Mouse (Mus musculus) MEL (cell line): Measurements from ENCODE around the gene Swt1.

ENCODE experiments used
- BHLHE40 ChIP-seq: IDR thresholded peaks from 2 replicates; pipeline ENCODE4 v1.6.1; 2012; ENCODE audit warnings: low read depth, mild to moderate bottlenecking, inconsistent platforms, low read length, improper control_type of control experiment, borderline replicate concordance
- CHD2 ChIP-seq: IDR thresholded peaks from 2 replicates; pipeline ENCODE4 v1.6.1; 2011; ENCODE audit warnings: low read length, improper control_type of control experiment
- CTCF ChIP-seq, 3 experiments: IDR thresholded peaks in 2 of 3; conservative IDR thresholded peaks in 1 of 3; 2 replicates each; pipeline ENCODE4 v1.5.1; 2011 to 2012; ENCODE audit warnings: low read length in 3 of 3, low read depth in 2 of 3, mild to moderate bottlenecking in 2 of 3, improper control_type of control experiment in 1 of 3, inconsistent platforms in 1 of 3, mixed read lengths in 1 of 3, moderate library complexity in 1 of 3; ENCODE audit not compliant: control insufficient read depth in 1 of 3, insufficient read depth in 1 of 3, poor library complexity in 1 of 3, severe bottlenecking in 1 of 3
- GATA1 ChIP-seq: IDR thresholded peaks from 2 replicates; pipeline ENCODE4 v1.6.1; 2011; ENCODE audit warnings: low read depth, low read length, improper control_type of control experiment
- HCFC1 ChIP-seq: IDR thresholded peaks from 2 replicates; pipeline ENCODE4 v1.6.1; 2012; ENCODE audit warnings: low read depth, mild to moderate bottlenecking, inconsistent platforms, low read length, improper control_type of control experiment, moderate library complexity
- MAZ ChIP-seq: IDR thresholded peaks from 2 replicates; pipeline ENCODE4 v1.6.1; 2012; ENCODE audit warnings: low read depth, mild to moderate bottlenecking, inconsistent platforms, low read length, improper control_type of control experiment
- MYC ChIP-seq: IDR thresholded peaks from 2 replicates; pipeline ENCODE4 v1.6.1; 2011; ENCODE audit warnings: low read depth, mild to moderate bottlenecking, low read length, improper control_type of control experiment, moderate library complexity
- POLR2A ChIP-seq, 2 experiments: IDR thresholded peaks; 2 replicates each; pipeline ENCODE4 v1.6.1; 2011 to 2012; ENCODE audit warnings: low read length in 2 of 2, mild to moderate bottlenecking in 2 of 2, control low read depth in 1 of 2, improper control_type of control experiment in 1 of 2, low read depth in 1 of 2, moderate library complexity in 1 of 2; ENCODE audit not compliant: control insufficient read depth in 1 of 2, insufficient read depth in 1 of 2, poor library complexity in 1 of 2
- POLR2AphosphoS5 ChIP-seq: IDR thresholded peaks from 2 replicates; pipeline ENCODE4 v1.6.1; 2012; ENCODE audit warnings: low read depth, borderline replicate concordance, mild to moderate bottlenecking, inconsistent platforms, low read length, moderate library complexity, mixed read lengths
- TAL1 ChIP-seq: IDR thresholded peaks from 2 replicates; pipeline ENCODE4 v1.6.1; 2012; ENCODE audit warnings: mild to moderate bottlenecking, inconsistent platforms, low read length, moderate library complexity, mixed read lengths
- TBP ChIP-seq: IDR thresholded peaks from 2 replicates; pipeline ENCODE4 v1.8.0; 2011; ENCODE audit warnings: low read depth, low read length, improper control_type of control experiment
- TCF12 ChIP-seq: IDR thresholded peaks from 2 replicates; pipeline ENCODE4 v1.6.1; 2014; ENCODE audit warnings: low read depth, mild to moderate bottlenecking, inconsistent platforms, low read length, improper control_type of control experiment, moderate library complexity
- UBTF ChIP-seq: IDR thresholded peaks from 2 replicates; pipeline ENCODE4 v1.6.1; 2012; ENCODE audit warnings: low read depth, mild to moderate bottlenecking, inconsistent platforms, low read length, improper control_type of control experiment, moderate library complexity, borderline replicate concordance; ENCODE audit not compliant: insufficient read depth

GRCm38 (mm10) chr1:151342968-151343367 is 85.3 kb downstream of the Swt1 start:
- TF ChIP-seq GATA1 (no peak), CTCF (IDR thresholded peaks at IDR 0.05 in 2 of 3, conservative IDR thresholded peaks at IDR 0.05 in 1 of 3; ENCODE audit: control insufficient read depth in 1 of 3, insufficient read depth in 1 of 3, low read depth in 2 of 3, low read length in 3 of 3, poor library complexity in 1 of 3, severe bottlenecking in 1 of 3) (no peak), TBP (no peak), POLR2A (IDR thresholded peaks at IDR 0.05; ENCODE audit: control insufficient read depth in 1 of 2, insufficient read depth in 1 of 2, low read depth in 1 of 2, low read length in 2 of 2, poor library complexity in 1 of 2) (no peak), BHLHE40 (no peak), POLR2AphosphoS5 (no peak), TAL1 (no peak), MAZ (no peak), UBTF (no peak), HCFC1 (no peak), MYC (peak; percentile 67), CHD2 (no peak), TCF12 (no peak)
